Mouse (Mus musculus) neural tube, embryonic 15.5 days (tissue): Measurements from ENCODE around the gene She. TPM values are rescaled to one million over a fixed set of nuclear protein-coding genes. Genes with fewer than 3 reads are reported as not detected.

Experiments used
- ATAC-seq: fragments of 200-750 bp; cut with Nextera tagmentation; 2 replicates; pipeline ENCODE4 v1.8.0; 2017; ENCODE audit warnings: mild to moderate bottlenecking, moderate TSS enrichment, moderate library complexity; ENCODE audit not compliant: low FRiP score
- H3K27ac ChIP-seq: fragments of 300-500 bp; sonication (generic); replicated peaks from 2 replicates; pipeline ENCODE4 v1.5.1; 2015; ENCODE audit warnings: mild to moderate bottlenecking, inconsistent platforms
- H3K27me3 ChIP-seq: fragments of 300-500 bp; sonication (generic); replicated peaks from 2 replicates; pipeline ENCODE4 v1.6.1; 2015; ENCODE audit warnings: inconsistent platforms
- H3K36me3 ChIP-seq: fragments of 300-500 bp; sonication (generic); 2 replicates; pipeline ENCODE4 v1.6.1; 2015; ENCODE audit warnings: inconsistent platforms
- H3K4me1 ChIP-seq: fragments of 300-500 bp; sonication (generic); 2 replicates; pipeline ENCODE4 v1.6.1; 2015; ENCODE audit warnings: inconsistent platforms
- H3K4me2 ChIP-seq: fragments of 300-500 bp; sonication (generic); 2 replicates; pipeline ENCODE4 v1.6.1; 2015; ENCODE audit warnings: inconsistent platforms, mild to moderate bottlenecking, moderate library complexity
- H3K4me3 ChIP-seq: fragments of 300-500 bp; sonication (generic); replicated peaks from 2 replicates; pipeline ENCODE4 v1.5.1; 2015; ENCODE audit warnings: mild to moderate bottlenecking, inconsistent platforms
- H3K9ac ChIP-seq: fragments of 300-500 bp; sonication (generic); replicated peaks from 2 replicates; pipeline ENCODE4 v1.6.1; 2015; ENCODE audit warnings: mild to moderate bottlenecking, inconsistent platforms
- H3K9me3 ChIP-seq: fragments of 300-500 bp; sonication (generic); replicated peaks from 2 replicates; pipeline ENCODE4 v1.6.1; 2016; ENCODE audit warnings: inconsistent platforms
- WGBS: fragments of 180-500 bp; shearing (Covaris S2); methylation state at CpG from one replicate; pipeline ENCODE4 v1.1.7; 2015; ENCODE audit warnings: mixed read lengths; 5-methylcytosine and 5-hydroxymethylcytosine counted together
- polyA plus RNA-seq: library from polyadenylated mRNA; unstranded; fragments of >200 nt; fragmentation: Nextera tagmentation; extraction: Ambion mirVana; gene quantifications from 2 replicates; pipeline ENCODE4 v1.2.1, GENCODE M21; 2015

The She gene
- polyA plus RNA-seq, 1 experiment from 2014 or later = 1.4 TPM

DNA sequence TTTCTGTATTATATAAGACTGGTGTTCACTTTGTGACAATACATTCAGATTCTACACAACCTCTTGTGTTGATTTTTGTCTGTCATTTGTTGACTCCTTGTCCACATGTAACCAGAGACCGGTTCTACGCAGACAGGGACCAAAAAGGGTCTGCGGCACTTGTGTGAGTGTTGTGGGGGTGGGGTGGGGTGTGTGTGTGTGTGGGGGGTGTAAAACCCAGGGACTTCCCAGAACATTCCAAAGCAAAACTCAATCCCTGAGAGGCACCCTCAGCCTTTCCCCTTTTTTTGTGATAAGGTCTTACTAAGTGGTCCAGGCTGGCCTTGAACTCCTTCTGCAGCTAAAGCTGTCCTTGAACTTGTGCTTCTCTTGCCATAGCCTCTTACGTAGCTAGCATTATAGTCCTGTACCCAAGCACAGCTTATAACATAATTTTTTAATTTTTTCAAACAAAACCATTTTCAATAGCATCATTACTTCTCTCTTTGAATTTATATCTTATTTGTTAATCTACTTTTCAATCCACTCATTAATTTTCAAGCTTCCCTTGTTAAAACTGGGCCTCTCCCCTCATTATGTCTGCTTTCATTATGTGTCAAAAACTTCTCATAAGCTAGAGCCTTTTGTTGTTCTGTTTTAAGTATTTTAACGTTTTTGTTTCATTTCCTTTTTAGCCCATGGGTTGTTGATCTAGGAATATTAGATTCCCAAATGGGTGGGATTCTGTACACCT, 30.2 kb upstream of the She start:
- Histone ChIP-seq H3K36me3 (no peaks in the 10 kb centered on the region), H3K4me1 (peaks cover 4% of the 10 kb centered on the region; the same call in 1 of the 2 replicates), H3K27ac (no peak overlapping the region), H3K27me3 (no peaks in the 10 kb centered on the region), H3K4me2 (no peak overlapping the region), H3K9me3 (no peaks in the 10 kb centered on the region), H3K4me3 (no peak overlapping the region), H3K9ac (no peak overlapping the region)
- WGBS = 73% methylated on average over 5 of the region's 5 CpGs
- ATAC-seq = no peak

DNA sequence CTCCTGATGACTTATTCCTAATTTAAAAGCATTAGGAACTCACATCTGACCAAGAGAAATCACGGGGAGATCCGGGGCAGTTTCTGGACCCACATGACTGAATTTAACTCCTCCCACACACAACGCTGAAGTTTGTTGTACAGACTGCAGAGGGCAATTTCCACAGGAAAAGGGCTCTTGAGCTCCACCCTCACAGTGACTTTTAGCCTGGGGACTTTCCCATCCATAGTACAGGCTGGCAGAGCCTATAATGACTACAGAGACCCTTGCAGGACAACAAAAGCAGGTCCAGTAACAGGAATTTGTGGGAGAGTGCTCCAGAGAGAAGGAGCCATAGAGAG, 29.7 kb upstream of the She start:
- H3K9me3 ChIP-seq = no peaks in the 10 kb centered on the region
- no peak overlapping the region for H3K4me2 ChIP-seq
- H3K9ac ChIP-seq = no peak overlapping the region
- no peaks in the 10 kb centered on the region for H3K27me3 ChIP-seq
- ATAC-seq = no peak
- no peak overlapping the region for H3K4me3 ChIP-seq
- 38% methylated on average over 3 of the region's 3 CpGs for WGBS
- no peaks in the 10 kb centered on the region for H3K36me3 ChIP-seq
- peaks cover 4% of the 10 kb centered on the region; the same call in 1 of the 2 replicates for H3K4me1 ChIP-seq
- no peak overlapping the region for H3K27ac ChIP-seq

DNA sequence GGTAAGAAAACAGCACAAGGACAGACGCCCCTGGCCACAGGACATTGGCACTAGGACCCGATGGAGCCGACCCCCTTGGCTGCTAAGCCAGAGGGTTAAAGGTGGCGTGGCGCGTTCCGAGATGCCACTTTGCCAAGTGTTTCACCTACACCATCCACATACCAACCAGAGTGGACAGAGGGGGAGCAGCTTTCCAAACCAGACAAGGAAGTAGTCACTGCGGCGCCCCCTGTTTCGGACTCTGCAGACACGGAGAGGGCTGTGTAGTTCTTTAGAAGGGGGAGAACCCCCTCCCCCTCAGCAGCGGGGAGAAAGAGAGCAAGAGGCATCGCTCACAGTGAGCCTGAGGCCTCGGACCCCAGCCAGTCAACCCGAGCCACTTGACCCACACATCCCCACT, 28.3 kb upstream of the She start:
- Histone ChIP-seq H3K36me3 (no peaks in the 10 kb centered on the region), H3K27ac (no peak overlapping the region), H3K4me3 (no peak overlapping the region), H3K27me3 (no peaks in the 10 kb centered on the region), H3K9ac (no peak overlapping the region), H3K4me1 (peaks cover 4% of the 10 kb centered on the region; the same call in 1 of the 2 replicates), H3K9me3 (no peaks in the 10 kb centered on the region), H3K4me2 (no peak overlapping the region)
- no peak for ATAC-seq
- 78% methylated on average over 15 of the region's 15 CpGs for WGBS

DNA sequence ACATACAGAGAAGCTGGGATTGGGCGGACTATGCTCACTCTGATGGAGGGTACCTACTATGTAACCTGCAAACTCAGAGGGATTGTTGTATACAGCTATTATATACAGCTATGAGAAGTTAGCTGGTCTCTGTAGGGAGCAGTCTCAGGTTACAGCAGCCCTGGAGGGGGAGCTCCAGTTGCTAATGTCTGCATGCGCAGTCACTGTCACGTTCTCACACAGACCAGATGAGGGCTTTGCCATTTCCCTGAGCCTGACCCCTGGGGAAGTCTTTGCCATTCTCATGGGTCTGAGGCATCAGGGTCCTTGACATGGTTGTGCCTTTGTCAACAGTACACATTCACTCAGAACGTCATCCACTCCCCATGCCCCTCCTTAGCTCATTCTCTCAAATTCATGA, 26.0 kb upstream of the She start:
- H3K4me2 ChIP-seq = no peak overlapping the region
- no peaks in the 10 kb centered on the region for H3K36me3 ChIP-seq
- ATAC-seq = no peak
- H3K27ac ChIP-seq = no peak overlapping the region
- H3K9me3 ChIP-seq = peaks cover 2% of the 10 kb centered on the region; the same call in 1 of the 2 replicates
- H3K4me3 ChIP-seq = no peak overlapping the region
- no peak overlapping the region for H3K9ac ChIP-seq
- no peaks in the 10 kb centered on the region for H3K4me1 ChIP-seq
- WGBS = 68% methylated on average over 4 of the region's 4 CpGs
- H3K27me3 ChIP-seq = no peaks in the 10 kb centered on the region

DNA sequence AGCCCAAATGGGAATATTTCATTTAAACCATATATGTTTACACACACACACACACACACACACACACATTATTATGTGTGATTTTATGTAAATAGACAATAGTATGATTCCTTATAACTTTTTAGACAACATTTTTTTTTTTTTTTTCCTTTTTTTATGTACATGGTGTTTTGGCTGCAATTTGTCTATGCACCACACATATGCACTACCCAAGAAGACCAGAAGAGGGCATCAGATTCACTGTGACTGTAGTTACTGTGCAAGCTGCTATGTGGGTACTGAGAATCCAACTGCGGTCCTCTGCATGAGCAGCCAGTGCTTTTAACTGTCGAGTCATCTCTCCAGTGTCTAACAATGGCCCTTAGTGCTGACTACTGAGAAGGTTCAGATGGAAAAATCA, 24.4 kb upstream of the She start:
- peaks cover 3% of the 10 kb centered on the region; the same call in 1 of the 2 replicates for H3K9me3 ChIP-seq
- ATAC-seq = no peak
- H3K4me1 ChIP-seq = no peaks in the 10 kb centered on the region
- H3K27ac ChIP-seq = no peak overlapping the region
- H3K4me3 ChIP-seq = no peak overlapping the region
- H3K4me2 ChIP-seq = no peak overlapping the region
- no peaks in the 10 kb centered on the region for H3K36me3 ChIP-seq
- WGBS = 94% methylated on average over 2 of the region's 2 CpGs
- no peaks in the 10 kb centered on the region for H3K27me3 ChIP-seq
- no peak overlapping the region for H3K9ac ChIP-seq

DNA sequence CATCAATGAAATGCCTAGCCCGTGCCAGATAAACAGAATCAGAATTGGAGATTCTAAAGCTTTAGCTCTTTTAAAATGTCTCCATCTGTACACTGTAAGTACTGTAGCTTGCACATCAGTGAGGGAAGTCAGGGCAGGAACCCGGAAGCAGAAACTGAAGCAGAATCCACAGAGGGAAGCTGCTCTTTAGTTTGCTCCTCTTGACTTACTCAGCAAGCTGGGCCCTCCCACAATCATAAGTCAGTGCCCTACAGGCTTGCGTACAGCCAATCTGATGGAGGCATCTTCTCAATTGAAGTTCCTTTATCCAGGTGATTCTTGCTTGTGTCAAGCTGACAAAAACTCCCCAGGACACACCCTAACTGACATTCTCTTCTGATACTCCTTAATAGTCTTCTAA, 24.0 kb upstream of the She start:
- WGBS = 93% methylated on average over 3 of the region's 3 CpGs
- no peak overlapping the region for H3K27ac ChIP-seq
- no peaks in the 10 kb centered on the region for H3K27me3 ChIP-seq
- no peak overlapping the region for H3K9ac ChIP-seq
- H3K36me3 ChIP-seq = no peaks in the 10 kb centered on the region
- H3K4me1 ChIP-seq = no peaks in the 10 kb centered on the region
- no peak overlapping the region for H3K4me3 ChIP-seq
- H3K9me3 ChIP-seq = peaks cover 3% of the 10 kb centered on the region; the same call in 1 of the 2 replicates
- no peak overlapping the region for H3K4me2 ChIP-seq
- ATAC-seq = no peak

DNA sequence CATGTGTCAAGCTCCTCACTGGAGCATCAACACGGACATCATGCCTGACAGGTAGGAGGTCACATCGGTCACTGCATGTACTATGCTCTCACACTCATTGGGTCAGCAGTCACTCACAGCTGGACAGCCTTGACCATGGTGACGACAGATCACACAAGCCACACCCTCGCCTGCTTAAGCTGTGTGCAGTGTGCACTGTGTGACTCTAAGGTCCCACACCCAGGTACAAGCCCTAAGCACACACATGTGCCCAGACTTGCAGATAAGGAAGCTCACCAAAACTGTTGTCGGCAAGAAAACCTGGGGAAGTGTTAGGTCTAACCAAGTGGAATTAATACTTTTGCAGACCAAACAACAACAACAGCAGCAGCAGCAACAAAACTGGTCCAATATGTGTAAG, 23.3 kb upstream of the She start:
- Histone ChIP-seq H3K9ac (no peak overlapping the region), H3K4me2 (no peak overlapping the region), H3K4me3 (no peak overlapping the region), H3K27ac (no peak overlapping the region), H3K27me3 (no peaks in the 10 kb centered on the region), H3K36me3 (no peaks in the 10 kb centered on the region), H3K4me1 (no peaks in the 10 kb centered on the region), H3K9me3 (peaks cover 3% of the 10 kb centered on the region; the same call in 1 of the 2 replicates)
- ATAC-seq = no peak
- WGBS = 87% methylated on average over 5 of the region's 5 CpGs

DNA sequence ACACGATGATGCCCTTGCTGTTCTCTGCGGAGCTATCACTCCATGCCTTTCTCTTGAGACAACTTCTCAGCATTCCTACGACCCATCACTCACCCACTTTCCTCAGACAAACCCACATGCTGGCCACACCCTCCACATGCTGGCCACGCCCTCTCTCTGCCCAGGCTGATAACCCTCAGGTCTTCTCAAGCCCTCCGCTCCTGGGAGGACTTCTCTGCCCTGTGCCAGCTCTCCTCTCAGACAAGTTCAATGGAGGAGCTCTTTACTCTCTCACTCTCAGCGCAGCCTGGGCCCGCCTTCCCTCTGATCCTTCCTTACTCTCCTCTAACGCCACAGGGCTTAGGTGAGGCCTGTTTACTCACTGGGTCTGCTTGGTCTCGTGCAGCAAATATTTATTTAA, 22.5 kb upstream of the She start:
- H3K4me2 ChIP-seq = no peak overlapping the region
- no peak overlapping the region for H3K27ac ChIP-seq
- no peak overlapping the region for H3K4me3 ChIP-seq
- peaks cover 3% of the 10 kb centered on the region; the same call in 1 of the 2 replicates for H3K9me3 ChIP-seq
- no peaks in the 10 kb centered on the region for H3K36me3 ChIP-seq
- WGBS = 55% methylated on average over 9 of the region's 9 CpGs
- ATAC-seq = no peak
- H3K4me1 ChIP-seq = no peaks in the 10 kb centered on the region
- no peak overlapping the region for H3K9ac ChIP-seq
- no peaks in the 10 kb centered on the region for H3K27me3 ChIP-seq

DNA sequence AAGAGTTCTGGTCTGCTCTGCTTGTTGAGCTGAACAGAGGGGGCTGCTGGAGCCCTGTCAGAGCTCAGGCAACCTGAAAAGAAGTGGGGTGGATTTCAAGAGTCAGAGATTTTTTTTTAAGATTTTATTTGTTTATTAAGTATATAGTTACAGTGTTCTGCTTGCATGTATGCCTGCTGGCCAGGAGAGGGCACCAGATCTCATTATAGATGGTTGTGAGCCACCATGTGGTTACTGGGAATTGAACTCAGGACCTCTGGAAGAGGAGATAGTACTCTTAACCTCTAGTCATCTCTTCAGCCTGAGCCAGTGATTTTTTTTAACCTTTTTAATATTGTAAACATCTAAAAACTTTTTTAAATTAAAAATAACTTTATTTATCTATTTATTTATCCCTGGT, 20.3 kb upstream of the She start:
- ATAC-seq = no peak

DNA sequence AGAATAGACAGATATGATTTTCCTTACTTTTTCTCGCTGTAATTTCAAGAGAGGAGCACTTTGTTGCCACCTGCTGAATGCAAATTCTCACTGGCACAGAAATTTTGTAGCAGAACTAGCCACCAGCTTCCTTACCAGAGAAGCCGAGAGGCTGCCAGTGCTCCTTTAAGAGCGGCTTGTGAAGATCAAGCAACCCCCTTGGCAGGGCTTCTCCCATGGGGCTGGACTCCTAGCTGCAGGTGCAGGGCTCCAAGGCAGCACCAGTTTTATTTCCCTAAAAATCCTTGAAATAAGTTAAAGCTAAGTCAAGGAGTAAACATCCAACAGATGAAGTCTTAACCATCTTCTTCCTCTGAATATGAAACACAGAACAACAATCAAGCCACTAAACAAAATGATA, 19.0 kb upstream of the She start:
- no peaks in the 10 kb centered on the region for H3K27me3 ChIP-seq
- H3K9ac ChIP-seq = no peak overlapping the region
- no peak for ATAC-seq
- H3K4me2 ChIP-seq = no peak overlapping the region
- H3K27ac ChIP-seq = no peak overlapping the region
- H3K4me3 ChIP-seq = no peak overlapping the region
- no peaks in the 10 kb centered on the region for H3K36me3 ChIP-seq
- H3K9me3 ChIP-seq = peaks cover 3% of the 10 kb centered on the region; the same call in 1 of the 2 replicates
- 75% methylated on average over 3 of the region's 3 CpGs for WGBS
- H3K4me1 ChIP-seq = no peaks in the 10 kb centered on the region

More for the DNA sequence above, 20.3 kb upstream of the She start:
- Histone ChIP-seq H3K4me1 (no peaks in the 10 kb centered on the region), H3K27me3 (no peaks in the 10 kb centered on the region), H3K27ac (no peak overlapping the region), H3K4me3 (no peak overlapping the region), H3K4me2 (no peak overlapping the region), H3K36me3 (no peaks in the 10 kb centered on the region), H3K9ac (no peak overlapping the region), H3K9me3 (peaks cover 3% of the 10 kb centered on the region; the same call in 1 of the 2 replicates)

DNA sequence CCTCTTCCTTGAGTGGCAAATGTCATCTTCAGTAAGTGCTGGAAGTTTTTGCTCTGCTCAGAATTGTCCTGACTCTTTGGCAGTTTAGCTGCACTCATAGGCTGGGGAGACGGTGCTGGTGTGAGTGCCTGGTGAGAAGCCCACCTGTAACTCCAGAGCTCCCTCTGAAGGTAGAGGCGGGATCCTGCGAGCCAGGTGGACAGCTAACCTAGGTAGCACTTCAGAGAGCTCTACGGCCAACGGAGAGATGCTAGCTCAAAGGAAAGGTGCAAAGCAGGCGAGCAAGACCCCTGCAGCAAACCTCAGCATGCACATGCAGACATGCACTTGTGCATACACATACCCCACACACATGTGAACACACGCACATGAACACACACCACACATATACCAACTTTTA, 17.1 kb upstream of the She start:
- 87% methylated on average over 7 of the region's 7 CpGs for WGBS
- H3K9ac ChIP-seq = no peak overlapping the region
- peaks cover 3% of the 10 kb centered on the region; the same call in 1 of the 2 replicates for H3K9me3 ChIP-seq
- H3K4me3 ChIP-seq = no peak overlapping the region
- no peaks in the 10 kb centered on the region for H3K4me1 ChIP-seq
- no peak overlapping the region for H3K27ac ChIP-seq
- H3K4me2 ChIP-seq = no peak overlapping the region
- no peaks in the 10 kb centered on the region for H3K27me3 ChIP-seq
- no peaks in the 10 kb centered on the region for H3K36me3 ChIP-seq
- no peak for ATAC-seq

DNA sequence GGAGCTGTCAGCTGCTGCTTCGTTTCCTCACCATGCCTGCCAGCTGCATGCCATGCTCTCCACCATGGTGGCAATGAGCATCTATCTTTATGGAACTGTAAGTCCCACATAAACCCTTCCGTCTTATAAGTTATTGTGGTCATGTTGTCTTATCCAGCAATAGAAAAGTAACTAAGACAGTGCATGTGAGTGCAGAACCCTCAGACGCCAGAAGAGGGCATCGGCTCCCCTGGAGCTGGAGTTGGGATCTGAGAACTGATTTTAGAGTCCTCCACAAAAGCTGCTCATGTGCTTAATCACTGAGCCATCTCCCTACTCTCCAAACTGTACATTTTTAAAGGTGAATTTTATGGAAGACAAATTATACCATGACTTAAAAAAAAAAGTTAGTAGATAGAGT, 14.1 kb upstream of the She start:
- H3K4me3 ChIP-seq = no peak overlapping the region
- no peak overlapping the region for H3K9ac ChIP-seq
- H3K27me3 ChIP-seq = no peaks in the 10 kb centered on the region
- H3K27ac ChIP-seq = no peak overlapping the region
- no peaks in the 10 kb centered on the region for H3K4me1 ChIP-seq
- no peak for ATAC-seq
- H3K9me3 ChIP-seq = no peaks in the 10 kb centered on the region
- no peak overlapping the region for H3K4me2 ChIP-seq
- no peaks in the 10 kb centered on the region for H3K36me3 ChIP-seq
- WGBS = 69% methylated on average over 4 of the region's 4 CpGs
